Mouse (Mus musculus) G1E (cell line): ENCODE measurements around the gene Rps10. TPM values are rescaled to one million over a fixed set of nuclear protein-coding genes. Genes with fewer than 3 reads are reported as not detected.

Experiments used
- ATAC-seq: 2 replicates; pipeline ENCODE4 v1.8.0; 2016; ENCODE audit warnings: mild to moderate bottlenecking; ENCODE audit not compliant: insufficient number of reproducible peaks, poor library complexity, low FRiP score, severe bottlenecking; ENCODE audit errors: extremely low read depth
- DNase-seq: peaks from one replicate; pipeline ENCODE4 v3.0.0; 2012; ENCODE audit warnings: low spot score
- H3K27me3 ChIP-seq: 2 replicates; pipeline ENCODE4 v1.6.1; 2012; ENCODE audit warnings: mild to moderate bottlenecking, low read length, inconsistent platforms; ENCODE audit not compliant: insufficient read depth
- H3K36me3 ChIP-seq: replicated peaks from 2 replicates; pipeline ENCODE3; 2012; ENCODE audit warnings: mild to moderate bottlenecking, inconsistent platforms
- H3K4me1 ChIP-seq: 2 replicates; pipeline ENCODE4 v1.6.1; 2012; ENCODE audit warnings: low read depth, low read length, inconsistent platforms, mixed read lengths; ENCODE audit not compliant: insufficient read depth
- H3K4me3 ChIP-seq: 2 replicates; pipeline ENCODE4 v1.5.1; 2012; ENCODE audit warnings: low read depth, mild to moderate bottlenecking, inconsistent platforms, low read length, moderate library complexity, mixed read lengths
- H3K9me3 ChIP-seq: replicated peaks from 2 replicates; pipeline ENCODE4 v1.6.1; 2012; ENCODE audit warnings: inconsistent platforms
- CTCF ChIP-seq: IDR thresholded peaks from 2 replicates; pipeline ENCODE4 v1.5.1; 2012; ENCODE audit warnings: low read depth, low read length, inconsistent platforms, mixed read lengths
- GATA1 ChIP-seq: IDR thresholded peaks from 2 replicates; pipeline ENCODE4 v1.6.1; 2012; ENCODE audit warnings: borderline replicate concordance, low read length, inconsistent platforms, mixed read lengths
- GATA2 ChIP-seq: IDR thresholded peaks from 2 replicates; pipeline ENCODE4 v1.6.1; 2012; ENCODE audit warnings: low read depth, low read length, inconsistent platforms, borderline replicate concordance
- POLR2AphosphoS5 ChIP-seq: IDR thresholded peaks from 2 replicates; pipeline ENCODE4 v1.6.1; 2012; ENCODE audit warnings: low read depth, low read length, inconsistent platforms; ENCODE audit not compliant: insufficient replicate concordance
- TAL1 ChIP-seq: conservative IDR thresholded peaks from 2 replicates; pipeline ENCODE4 v1.6.1; 2012; ENCODE audit warnings: low read depth, low read length, inconsistent platforms, mixed read lengths
- polyA plus RNA-seq: library from polyadenylated mRNA; stranded (reverse); fragments of >175 nt; gene quantifications from 2 replicates; pipeline ENCODE4 v1.2.3, GENCODE M21; 2012
- total RNA-seq, 2 experiments: library from RNA; stranded (forward) in 1 of 2; stranded (reverse) in 1 of 2; fragments of 200-1000 nt in 1 of 2; fragments of >200 nt in 1 of 2; fragmentation: Nextera tagmentation in 1 of 2; gene quantifications; 2 replicates each; pipeline ENCODE4 v1.2.3; 2014 to 2017

The Rps10 gene
- total and polyA plus RNA-seq, 3 experiments: 2,438 to 3,635 (median 2,816) TPM

DNA sequence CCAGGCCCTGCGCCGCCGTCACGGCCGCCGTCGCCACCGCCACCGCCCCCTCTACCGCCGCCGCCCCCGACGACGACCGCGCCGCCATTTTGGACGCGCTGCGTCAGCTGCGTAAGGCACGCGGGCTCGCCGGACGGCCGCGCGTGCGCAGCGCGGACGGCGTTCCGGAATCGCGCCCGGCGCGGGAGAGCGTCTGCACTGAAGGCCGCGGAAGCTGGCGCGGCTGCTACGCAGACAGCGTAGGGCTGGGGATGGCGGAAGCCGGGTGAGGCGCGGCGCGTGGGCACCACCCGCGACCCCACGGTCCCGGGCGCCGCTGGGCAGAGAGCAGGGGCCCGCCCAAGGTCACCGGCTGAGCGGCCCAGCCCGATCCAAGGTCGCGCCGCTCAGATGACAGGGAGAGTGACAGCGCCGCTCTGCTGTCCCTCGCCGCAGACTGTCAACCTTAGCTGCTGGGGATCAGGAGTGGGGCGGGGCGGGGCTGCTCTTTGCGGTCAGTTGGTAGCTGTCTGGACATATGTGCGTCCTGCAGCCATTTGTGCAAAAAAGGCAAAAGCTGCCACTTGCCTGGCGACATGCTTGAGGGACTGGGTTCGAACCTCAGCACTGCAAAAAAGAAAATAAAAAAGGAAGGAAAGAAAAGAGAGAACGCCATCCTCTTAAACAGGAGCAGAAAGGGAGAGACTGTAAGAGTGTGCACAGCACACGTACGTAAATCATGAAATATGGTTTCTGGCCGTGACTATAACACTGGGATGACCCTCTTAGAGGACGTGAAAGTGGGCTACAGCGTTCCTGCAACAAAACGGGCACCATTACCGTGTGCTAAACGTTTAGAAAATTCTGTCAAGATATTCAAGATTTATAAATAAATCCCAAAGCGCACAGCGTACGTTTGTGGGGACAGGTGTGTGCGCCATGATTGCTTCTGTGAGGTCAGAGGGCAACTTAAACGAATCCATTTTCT lies 12.8 kb downstream of the Rps10 start, which contains the start of gene Nudt3:
Gene Nudt3 (minus strand): TSS at position 136 of the 967 bp plus-strand sequence.
- H3K4me1 ChIP-seq: peaks cover 60% of the 10 kb centered on the region
- H3K4me3 ChIP-seq: peak within 1 kb of the TSS; percentile 87
- no peaks in the 10 kb centered on the region for H3K9me3 ChIP-seq
- ATAC-seq: peak; percentile 47; the same call in 1 of the 2 replicates
- peak; percentile 78 for DNase-seq
- no peaks in the 10 kb centered on the region for H3K27me3 ChIP-seq
- H3K36me3 ChIP-seq: peaks cover 32% of the 10 kb centered on the region
- no peak for TF ChIP-seq GATA2
- no peak for TF ChIP-seq TAL1
- no peak for TF ChIP-seq GATA1
- TF ChIP-seq CTCF: no peak
- TF ChIP-seq POLR2AphosphoS5: no peak

DNA sequence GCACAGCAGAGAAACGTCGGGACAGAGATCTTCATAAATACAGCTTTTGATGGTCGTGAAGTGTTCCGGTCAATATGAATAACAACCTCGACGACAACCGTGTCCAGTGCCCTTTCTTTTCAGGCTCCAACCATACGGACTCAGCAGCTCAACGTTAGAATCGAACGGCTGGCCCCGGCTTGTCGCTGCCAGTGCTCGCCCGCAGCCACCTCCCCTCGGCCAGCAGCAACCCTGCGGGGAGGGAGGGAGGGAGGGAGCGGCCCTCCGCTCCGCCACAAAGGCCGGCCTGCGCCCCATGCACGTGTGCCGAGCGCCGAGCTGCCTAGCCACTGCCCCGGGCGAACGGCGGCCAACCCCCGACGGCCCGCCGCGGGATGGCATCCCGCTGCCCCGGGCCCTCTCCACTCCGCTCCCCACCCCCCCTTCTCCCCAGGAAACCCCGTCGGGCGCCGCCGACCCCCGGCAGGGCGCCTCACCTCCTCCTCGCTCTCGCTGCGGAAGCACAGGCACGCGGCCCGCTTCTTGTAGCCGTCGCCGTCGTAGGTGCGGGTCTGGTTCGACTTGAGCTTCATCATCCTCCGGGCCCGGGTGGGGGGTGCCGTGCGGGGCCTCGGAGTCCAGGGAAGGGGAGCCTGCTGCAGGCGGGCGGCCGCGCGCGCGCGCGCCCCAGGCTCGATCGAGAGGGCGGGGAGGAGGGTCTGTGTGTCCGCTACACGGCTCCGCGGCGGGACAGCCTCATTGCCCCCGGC lies 13.7 kb downstream of the Rps10 start:
- DNase-seq (peak; percentile 58), ATAC-seq (no peak)

DNA sequence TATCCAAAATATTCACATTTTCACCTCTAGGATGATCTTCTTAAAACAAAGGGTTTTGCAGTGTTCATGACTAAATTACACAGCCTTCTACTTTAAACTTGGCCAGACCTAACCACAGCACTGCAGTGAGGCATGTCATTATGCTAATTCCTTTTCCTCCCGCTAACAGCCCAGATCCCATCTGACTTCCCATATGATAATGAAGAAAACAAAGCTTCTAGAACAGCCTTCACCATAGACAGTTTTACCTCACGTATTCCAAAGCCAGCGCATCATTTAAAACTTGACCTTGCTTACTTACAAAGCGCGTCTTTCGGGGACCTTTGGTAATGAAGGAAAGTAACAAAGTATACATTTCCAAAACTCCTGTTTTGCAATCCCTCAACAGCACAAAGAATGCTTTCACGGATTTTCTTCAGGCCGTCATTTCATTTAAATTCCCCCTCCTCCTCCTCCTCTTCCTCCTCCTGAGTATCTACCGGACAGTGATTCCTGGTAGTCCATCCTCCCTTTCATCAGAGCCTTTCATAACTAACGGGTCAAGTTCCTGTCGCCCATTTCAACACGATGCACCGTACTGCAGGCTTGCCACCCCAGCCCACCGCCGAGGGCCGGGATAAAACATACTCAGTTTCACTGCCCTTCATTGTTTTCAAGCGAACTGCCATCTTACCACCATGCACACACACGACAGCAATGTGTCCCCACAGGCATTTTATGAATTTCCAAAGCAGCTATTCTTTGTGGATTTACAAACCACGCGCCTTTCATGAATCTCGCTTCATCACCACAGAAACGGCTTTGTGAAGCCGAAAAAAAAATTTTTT lies 14.6 kb downstream of the Rps10 start:
- ATAC-seq (no peak), DNase-seq (no peak)
- peaks cover 39% of the 10 kb centered on the region for H3K36me3 ChIP-seq
- TF ChIP-seq POLR2AphosphoS5 (no peak), GATA1 (no peak), TAL1 (no peak), CTCF (no peak), GATA2 (no peak)
- H3K4me3 ChIP-seq: peak overlapping the region; percentile 87
- peaks cover 61% of the 10 kb centered on the region for H3K4me1 ChIP-seq
- no peaks in the 10 kb centered on the region for H3K27me3 ChIP-seq
- peaks cover 7% of the 10 kb centered on the region for H3K9me3 ChIP-seq

More for the DNA sequence above, 13.7 kb downstream of the Rps10 start:
- Histone ChIP-seq H3K4me1 (peaks cover 63% of the 10 kb centered on the region), H3K36me3 (peaks cover 36% of the 10 kb centered on the region), H3K4me3 (peak overlapping the region; percentile 87), H3K9me3 (peaks cover 4% of the 10 kb centered on the region), H3K27me3 (no peaks in the 10 kb centered on the region)
- TF ChIP-seq CTCF (no peak), GATA2 (no peak), POLR2AphosphoS5 (no peak), GATA1 (no peak), TAL1 (no peak)

DNA sequence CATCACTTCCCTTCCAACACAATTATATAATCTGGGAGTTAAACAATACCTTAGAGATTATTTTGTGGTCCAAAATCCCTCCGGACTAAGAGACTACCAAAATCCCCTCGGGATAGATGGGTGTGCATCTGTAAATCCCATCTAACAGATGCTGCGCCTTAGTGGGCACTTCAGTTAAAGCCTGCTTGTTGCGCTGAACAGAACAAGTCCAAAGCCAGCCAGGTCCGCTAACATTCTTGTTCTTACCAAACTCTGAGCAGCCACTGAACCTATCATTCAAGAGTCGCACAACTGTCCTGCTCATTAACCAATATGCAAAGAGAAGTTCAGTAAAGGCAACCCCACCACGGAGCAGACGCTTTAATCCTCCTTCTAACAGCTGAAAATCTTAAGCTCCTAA lies 15.3 kb downstream of the Rps10 start:
- H3K9me3 ChIP-seq: peaks cover 7% of the 10 kb centered on the region
- peak overlapping the region; percentile 44; the same call in 1 of the 2 replicates for H3K4me3 ChIP-seq
- no peaks in the 10 kb centered on the region for H3K27me3 ChIP-seq
- peaks cover 63% of the 10 kb centered on the region for H3K4me1 ChIP-seq
- peaks cover 45% of the 10 kb centered on the region for H3K36me3 ChIP-seq
- DNase-seq (no peak), ATAC-seq (no peak)
- no peak for TF ChIP-seq CTCF
- TF ChIP-seq GATA2: no peak
- TF ChIP-seq TAL1: no peak
- no peak for TF ChIP-seq GATA1
- TF ChIP-seq POLR2AphosphoS5: no peak

DNA sequence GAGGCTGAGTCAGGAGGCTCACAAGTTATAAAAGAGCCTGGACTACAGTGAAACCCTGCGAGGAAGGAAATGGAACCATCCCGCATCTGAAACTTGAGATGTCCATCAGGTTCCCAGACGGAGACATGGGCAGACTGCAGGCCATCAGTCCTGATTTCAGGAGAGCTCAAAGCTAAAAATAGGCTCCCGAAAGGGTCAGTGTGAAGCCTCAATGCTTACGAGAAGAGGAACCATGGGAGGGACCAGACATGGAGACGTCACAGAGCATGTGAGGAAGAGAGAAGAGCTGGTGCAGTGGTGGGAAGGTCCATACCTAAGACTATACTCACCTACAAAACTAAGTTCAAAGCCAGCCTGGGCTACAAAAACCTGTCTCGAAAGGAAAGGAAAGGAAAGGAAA lies 21.1 kb downstream of the Rps10 start:
- DNase-seq (no peak), ATAC-seq (no peak)
- no peak overlapping the region for H3K4me3 ChIP-seq
- H3K9me3 ChIP-seq: peaks cover 7% of the 10 kb centered on the region
- TF ChIP-seq TAL1 (no peak), GATA2 (no peak), CTCF (no peak), POLR2AphosphoS5 (no peak), GATA1 (no peak)
- peaks cover 92% of the 10 kb centered on the region for H3K36me3 ChIP-seq
- no peaks in the 10 kb centered on the region for H3K27me3 ChIP-seq
- peaks cover 65% of the 10 kb centered on the region for H3K4me1 ChIP-seq
